Mouse (Mus musculus): ENCODE measurements at regions not wholly inside any gene's neighbourhood (a gene's known extent, or its start where the extent isn't known, plus 50 kb on each side); places are given as distances from the start of the nearest gene placed in this dataset.

DNA sequence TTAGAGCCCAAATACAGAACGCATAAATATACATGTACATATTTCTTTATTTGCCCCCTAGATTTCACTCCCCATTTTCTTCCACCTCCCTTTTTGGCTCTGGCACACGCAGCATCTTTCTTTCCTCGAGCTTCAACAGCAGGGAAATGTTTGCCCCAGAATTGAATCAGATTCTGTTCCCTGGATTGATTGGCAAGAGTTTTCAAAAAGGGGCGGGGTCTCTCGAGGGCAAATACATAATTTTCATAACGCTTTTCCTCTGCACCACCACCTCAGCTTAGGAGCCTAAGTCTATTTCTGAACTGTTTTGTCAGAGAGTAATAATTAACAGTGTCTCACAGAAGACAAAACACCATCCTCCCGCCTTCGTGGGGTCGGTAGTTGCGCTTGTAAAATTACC lies 283.9 kb upstream of the Gm765 start:
- H3K4me1 ChIP-seq (ENCODE audit: control insufficient read depth, insufficient read depth, low read length): peaks cover 10% of the 10 kb centered on the region; the same call in 1 of the 2 replicates
- no peak for ATAC-seq (replicated peaks; ENCODE audit: insufficient number of reproducible peaks, low FRiP score, low TSS enrichment)
- no peaks in the 10 kb centered on the region for H3K27me3 ChIP-seq (ENCODE audit: control insufficient read depth, insufficient read depth, low read length)
- 82% methylated on average over 10 of the region's 10 CpGs for WGBS (ENCODE audit: insufficient replicate concordance)
- H3K27ac ChIP-seq (ENCODE audit: low read depth, low read length): no peak overlapping the region
- H3K4me2 ChIP-seq: no peak overlapping the region
- no peaks in the 10 kb centered on the region for H3K36me3 ChIP-seq (ENCODE audit: control insufficient read depth, insufficient read depth, low read length)
- H3K9me3 ChIP-seq (replicated peaks; ENCODE audit: control insufficient read depth, low read length): no peaks in the 10 kb centered on the region
- no peak overlapping the region for H3K9ac ChIP-seq (ENCODE audit: low read depth, low read length)
- H3K4me3 ChIP-seq (ENCODE audit: low read depth, low read length): no peak overlapping the region

DNA sequence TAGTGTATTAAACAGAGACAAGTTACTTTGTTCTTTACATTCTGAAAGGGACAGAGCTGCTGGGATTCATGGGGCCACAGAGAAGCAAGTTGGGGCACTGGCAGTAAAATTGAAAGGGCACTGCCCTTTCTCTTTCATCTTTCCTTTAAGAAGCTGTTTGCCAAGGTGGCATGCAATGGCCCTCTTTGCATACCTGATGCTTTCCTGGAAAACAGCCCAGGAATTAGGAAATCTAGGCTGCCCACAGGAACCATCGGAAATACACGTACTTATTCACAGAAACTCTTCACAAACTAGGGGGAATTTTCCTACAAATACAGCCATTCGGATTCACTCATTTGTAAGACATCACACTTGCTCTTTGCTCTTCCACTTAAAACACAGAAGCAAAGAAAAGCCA lies 278.3 kb upstream of the Gm765 start:
- Histone ChIP-seq H3K27me3 (ENCODE audit: control insufficient read depth, insufficient read depth, low read length) (no peaks in the 10 kb centered on the region), H3K9me3 (replicated peaks; ENCODE audit: control insufficient read depth, low read length) (no peaks in the 10 kb centered on the region), H3K36me3 (ENCODE audit: control insufficient read depth, insufficient read depth, low read length) (no peaks in the 10 kb centered on the region), H3K27ac (ENCODE audit: low read depth, low read length) (no peak overlapping the region), H3K4me1 (ENCODE audit: control insufficient read depth, insufficient read depth, low read length) (peaks cover 10% of the 10 kb centered on the region; the same call in 1 of the 2 replicates), H3K9ac (ENCODE audit: low read depth, low read length) (no peak overlapping the region), H3K4me3 (ENCODE audit: low read depth, low read length) (no peak overlapping the region), H3K4me2 (no peak overlapping the region)
- 89% methylated on average over 3 of the region's 3 CpGs for WGBS (ENCODE audit: insufficient replicate concordance)
- ATAC-seq (replicated peaks; ENCODE audit: insufficient number of reproducible peaks, low FRiP score, low TSS enrichment): no peak

DNA sequence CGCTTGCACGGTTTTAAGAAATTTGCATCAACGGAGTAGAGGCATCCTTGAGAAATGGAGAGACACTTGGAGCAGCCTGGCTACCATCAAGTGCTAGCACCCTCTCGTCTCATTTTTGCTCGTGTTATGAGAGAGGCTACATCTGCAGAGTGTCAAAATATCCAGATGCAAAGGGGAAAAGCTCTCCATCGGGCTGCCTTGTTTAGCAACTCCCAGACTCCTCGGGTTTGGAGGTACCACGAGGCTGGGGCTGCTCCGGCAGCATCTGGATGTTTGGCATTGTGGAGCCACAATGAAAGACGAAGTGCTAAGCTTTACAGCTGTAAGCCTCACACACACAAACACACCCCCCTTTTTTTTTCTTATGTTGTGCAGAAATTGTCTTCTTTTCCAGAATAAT lies 270.5 kb upstream of the Gm765 start:
- Histone ChIP-seq H3K27ac (ENCODE audit: low read depth, low read length) (no peak overlapping the region), H3K36me3 (ENCODE audit: control insufficient read depth, insufficient read depth, low read length) (no peaks in the 10 kb centered on the region), H3K27me3 (ENCODE audit: control insufficient read depth, insufficient read depth, low read length) (no peaks in the 10 kb centered on the region), H3K4me3 (ENCODE audit: low read depth, low read length) (no peak overlapping the region), H3K4me2 (no peak overlapping the region), H3K9ac (ENCODE audit: low read depth, low read length) (no peak overlapping the region), H3K4me1 (ENCODE audit: control insufficient read depth, insufficient read depth, low read length) (no peaks in the 10 kb centered on the region; the same call in 1 of the 2 replicates), H3K9me3 (replicated peaks; ENCODE audit: control insufficient read depth, low read length) (no peaks in the 10 kb centered on the region)
- ATAC-seq (replicated peaks; ENCODE audit: insufficient number of reproducible peaks, low FRiP score, low TSS enrichment): no peak
- 65% methylated on average over 10 of the region's 10 CpGs for WGBS (ENCODE audit: insufficient replicate concordance)

DNA sequence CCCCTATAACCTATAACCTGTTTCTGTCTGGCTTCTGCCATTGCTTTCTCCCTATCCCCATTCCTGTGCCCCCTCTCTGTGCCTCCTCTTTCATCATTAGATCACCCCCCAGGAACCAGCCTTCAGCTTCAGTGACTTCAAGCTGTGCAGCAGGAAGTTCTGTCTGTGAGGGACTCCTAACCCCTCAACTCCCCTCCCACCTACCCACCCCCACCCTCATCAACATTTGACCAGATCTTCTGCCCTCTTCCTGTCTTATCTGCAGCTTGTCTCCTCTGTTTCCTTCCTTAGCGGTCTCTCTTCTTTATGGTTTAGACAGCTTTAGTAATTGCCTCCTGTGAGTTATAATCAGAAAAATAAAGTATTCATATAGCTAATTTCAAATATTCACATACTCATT lies 266.6 kb upstream of the Gm765 start:
- Histone ChIP-seq H3K27ac (ENCODE audit: low read depth, low read length) (no peak overlapping the region), H3K36me3 (ENCODE audit: control insufficient read depth, insufficient read depth, low read length) (no peaks in the 10 kb centered on the region), H3K4me3 (ENCODE audit: low read depth, low read length) (no peak overlapping the region), H3K9ac (ENCODE audit: low read depth, low read length) (no peak overlapping the region), H3K4me2 (no peak overlapping the region), H3K4me1 (ENCODE audit: control insufficient read depth, insufficient read depth, low read length) (no peaks in the 10 kb centered on the region; the same call in 1 of the 2 replicates), H3K9me3 (replicated peaks; ENCODE audit: control insufficient read depth, low read length) (no peaks in the 10 kb centered on the region), H3K27me3 (ENCODE audit: control insufficient read depth, insufficient read depth, low read length) (no peaks in the 10 kb centered on the region)
- 11% methylated on average over 1 of the region's 1 CpGs for WGBS (ENCODE audit: insufficient replicate concordance)
- ATAC-seq (replicated peaks; ENCODE audit: insufficient number of reproducible peaks, low FRiP score, low TSS enrichment): no peak

DNA sequence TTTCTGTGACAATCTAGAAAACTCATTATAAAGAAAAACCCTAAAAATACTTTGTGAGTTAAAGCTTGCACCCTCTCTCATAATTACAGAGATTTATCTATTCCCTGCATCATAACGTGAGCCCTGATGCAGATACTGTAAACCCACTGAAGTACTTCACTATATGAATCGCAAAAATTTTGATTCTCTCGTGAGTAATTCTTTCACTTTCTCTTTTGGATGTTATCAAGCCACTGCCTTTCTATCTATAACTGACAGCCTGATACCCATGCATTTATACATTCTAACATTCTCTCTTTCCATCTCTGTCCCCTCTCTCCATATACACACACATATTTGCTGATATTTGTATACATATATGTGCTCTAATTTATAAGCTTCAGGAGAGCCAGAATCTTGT lies 264.1 kb upstream of the Gm765 start:
- Histone ChIP-seq H3K4me3 (ENCODE audit: low read depth, low read length) (no peak overlapping the region), H3K36me3 (ENCODE audit: control insufficient read depth, insufficient read depth, low read length) (no peaks in the 10 kb centered on the region), H3K27ac (ENCODE audit: low read depth, low read length) (no peak overlapping the region), H3K27me3 (ENCODE audit: control insufficient read depth, insufficient read depth, low read length) (no peaks in the 10 kb centered on the region), H3K4me1 (ENCODE audit: control insufficient read depth, insufficient read depth, low read length) (no peaks in the 10 kb centered on the region; the same call in 1 of the 2 replicates), H3K4me2 (no peak overlapping the region), H3K9ac (ENCODE audit: low read depth, low read length) (no peak overlapping the region), H3K9me3 (replicated peaks; ENCODE audit: control insufficient read depth, low read length) (no peaks in the 10 kb centered on the region)
- 71% methylated on average over 3 of the region's 3 CpGs for WGBS (ENCODE audit: insufficient replicate concordance)
- ATAC-seq (replicated peaks; ENCODE audit: insufficient number of reproducible peaks, low FRiP score, low TSS enrichment): no peak

DNA sequence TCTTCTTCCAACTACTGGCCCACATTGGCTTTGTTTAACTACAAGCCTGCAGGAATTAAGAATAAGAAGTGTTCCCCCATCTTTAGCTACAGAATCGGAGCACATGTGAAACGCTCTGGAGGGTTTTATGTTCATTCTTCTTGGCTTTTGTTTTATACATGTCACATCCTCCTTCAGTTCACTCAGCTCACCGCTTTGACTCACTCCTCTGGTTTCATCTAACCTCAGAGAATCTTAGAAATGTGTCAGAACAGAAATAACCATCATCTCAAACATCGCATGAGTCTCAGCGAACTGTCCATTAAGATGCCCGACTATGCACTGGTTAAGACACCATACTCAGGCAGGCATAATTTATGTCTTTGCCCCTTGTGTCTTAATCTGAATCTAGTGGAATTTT lies 255.1 kb upstream of the Gm765 start:
- no peak overlapping the region for H3K4me2 ChIP-seq
- no peak overlapping the region for H3K4me3 ChIP-seq (ENCODE audit: low read depth, low read length)
- H3K27ac ChIP-seq (ENCODE audit: low read depth, low read length): no peak overlapping the region
- H3K36me3 ChIP-seq (ENCODE audit: control insufficient read depth, insufficient read depth, low read length): no peaks in the 10 kb centered on the region
- no peak overlapping the region for H3K9ac ChIP-seq (ENCODE audit: low read depth, low read length)
- H3K27me3 ChIP-seq (ENCODE audit: control insufficient read depth, insufficient read depth, low read length): no peaks in the 10 kb centered on the region
- no peaks in the 10 kb centered on the region for H3K4me1 ChIP-seq (ENCODE audit: control insufficient read depth, insufficient read depth, low read length)
- WGBS (ENCODE audit: insufficient replicate concordance): 88% methylated on average over 6 of the region's 6 CpGs
- no peak for ATAC-seq (replicated peaks; ENCODE audit: insufficient number of reproducible peaks, low FRiP score, low TSS enrichment)
- no peaks in the 10 kb centered on the region for H3K9me3 ChIP-seq (replicated peaks; ENCODE audit: control insufficient read depth, low read length)

GRCm38 (mm10) chr6:98590989-98591388 lies 248.4 kb upstream of the Gm765 start:
- Histone ChIP-seq H3K4me3 (ENCODE audit: low read depth, low read length) (no peak overlapping the region), H3K27me3 (ENCODE audit: control insufficient read depth, insufficient read depth, low read length) (no peaks in the 10 kb centered on the region), H3K9me3 (replicated peaks; ENCODE audit: control insufficient read depth, low read length) (no peaks in the 10 kb centered on the region), H3K27ac (ENCODE audit: low read depth, low read length) (no peak overlapping the region), H3K9ac (ENCODE audit: low read depth, low read length) (no peak overlapping the region), H3K36me3 (ENCODE audit: control insufficient read depth, insufficient read depth, low read length) (no peaks in the 10 kb centered on the region), H3K4me1 (ENCODE audit: control insufficient read depth, insufficient read depth, low read length) (no peaks in the 10 kb centered on the region), H3K4me2 (no peak overlapping the region)
- WGBS (ENCODE audit: insufficient replicate concordance): 66% methylated on average over 4 of the region's 4 CpGs
- no peak for ATAC-seq (replicated peaks; ENCODE audit: insufficient number of reproducible peaks, low FRiP score, low TSS enrichment)

DNA sequence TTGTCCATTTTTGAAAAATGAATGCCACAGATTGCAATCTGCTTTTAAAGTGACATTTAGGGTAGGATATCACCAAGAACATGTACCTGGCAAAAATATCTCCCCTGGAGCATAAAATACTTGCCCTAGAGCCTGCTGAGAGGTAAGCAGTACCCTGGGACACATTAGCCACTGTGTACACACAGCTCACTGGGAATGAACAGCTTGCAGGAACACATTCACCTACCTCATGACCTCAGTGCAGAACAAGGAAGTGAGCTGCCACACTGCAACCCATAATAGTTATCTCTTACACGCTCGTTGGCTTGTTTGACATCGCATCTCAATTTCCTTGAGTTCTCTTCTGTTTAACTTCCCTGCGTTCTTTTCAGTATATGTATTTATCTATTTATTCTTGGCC lies 246.4 kb upstream of the Gm765 start:
- no peaks in the 10 kb centered on the region for H3K36me3 ChIP-seq (ENCODE audit: control insufficient read depth, insufficient read depth, low read length)
- no peaks in the 10 kb centered on the region for H3K4me1 ChIP-seq (ENCODE audit: control insufficient read depth, insufficient read depth, low read length)
- no peak overlapping the region for H3K27ac ChIP-seq (ENCODE audit: low read depth, low read length)
- ATAC-seq (replicated peaks; ENCODE audit: insufficient number of reproducible peaks, low FRiP score, low TSS enrichment): no peak
- H3K27me3 ChIP-seq (ENCODE audit: control insufficient read depth, insufficient read depth, low read length): no peaks in the 10 kb centered on the region
- 57% methylated on average over 4 of the region's 4 CpGs for WGBS (ENCODE audit: insufficient replicate concordance)
- H3K4me2 ChIP-seq: no peak overlapping the region
- H3K4me3 ChIP-seq (ENCODE audit: low read depth, low read length): no peak overlapping the region
- H3K9ac ChIP-seq (ENCODE audit: low read depth, low read length): no peak overlapping the region
- no peaks in the 10 kb centered on the region for H3K9me3 ChIP-seq (replicated peaks; ENCODE audit: control insufficient read depth, low read length)

- 70% methylated on average over 4 of the region's 4 CpGs for WGBS (ENCODE audit: insufficient replicate concordance)
- no peak overlapping the region for H3K9ac ChIP-seq (ENCODE audit: low read depth, low read length)
Observed at GRCm38 (mm10) chr6:98584541-98584940, 242.0 kb upstream of the Gm765 start.

More at GRCm38 (mm10) chr6:98584541-98584940, 242.0 kb upstream of the Gm765 start:
- Histone ChIP-seq H3K4me3 (ENCODE audit: low read depth, low read length) (no peak overlapping the region), H3K27ac (ENCODE audit: low read depth, low read length) (no peak overlapping the region), H3K4me1 (ENCODE audit: control insufficient read depth, insufficient read depth, low read length) (peaks cover 3% of the 10 kb centered on the region; the same call in 1 of the 2 replicates), H3K27me3 (ENCODE audit: control insufficient read depth, insufficient read depth, low read length) (no peaks in the 10 kb centered on the region), H3K4me2 (no peak overlapping the region), H3K36me3 (ENCODE audit: control insufficient read depth, insufficient read depth, low read length) (no peaks in the 10 kb centered on the region), H3K9me3 (replicated peaks; ENCODE audit: control insufficient read depth, low read length) (no peaks in the 10 kb centered on the region)
- ATAC-seq (replicated peaks; ENCODE audit: insufficient number of reproducible peaks, low FRiP score, low TSS enrichment): no peak

Data from heart, embryonic 11.5 days (tissue).